Mouse (Mus musculus) thymus, adult 18-20 months (tissue): ENCODE data around the gene Hdac8.

Experiments used
- DNase-seq, 2 experiments: peaks; one replicate each; pipeline ENCODE4 v3.0.0; 2022; ENCODE audit warnings: mixed read lengths in 2 of 2

Hdac8 gene

DNA sequence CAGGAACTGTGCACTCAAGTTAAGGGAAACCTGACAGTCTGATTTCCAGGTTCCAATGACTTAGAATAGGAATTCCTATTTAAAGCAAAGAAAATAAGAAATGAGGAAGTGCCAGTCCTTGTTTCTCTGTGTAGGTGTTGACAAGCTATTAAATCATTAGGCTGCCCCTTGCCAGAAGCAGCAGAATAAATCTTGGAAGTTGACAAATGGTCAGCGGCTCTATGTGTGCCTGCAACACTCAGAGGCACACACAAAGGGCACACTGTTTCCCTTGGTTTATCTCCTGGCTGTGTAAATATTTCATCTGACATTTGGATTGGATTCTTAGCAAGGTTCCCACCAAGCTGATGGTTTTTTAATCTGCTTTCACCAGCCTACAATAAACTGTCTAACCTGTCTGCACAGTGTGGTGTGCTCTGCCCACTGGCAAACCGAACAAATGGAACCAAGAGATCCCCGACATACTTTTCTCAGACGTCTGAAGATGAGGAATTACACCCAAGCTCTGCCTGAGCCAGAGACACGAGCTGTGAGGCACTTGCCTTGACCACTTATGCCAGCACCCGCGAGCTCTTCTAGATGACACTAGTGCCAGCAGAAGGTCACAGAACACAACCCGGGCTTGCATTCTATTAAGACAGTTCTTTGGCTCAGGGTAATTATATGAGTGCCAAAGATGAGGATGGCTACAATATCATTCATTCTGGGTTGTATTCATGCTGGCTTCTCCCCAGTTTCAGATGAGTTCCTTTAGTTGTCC lies 165.6 kb downstream of the Hdac8 start:
- DNase-seq, result no peak

DNA sequence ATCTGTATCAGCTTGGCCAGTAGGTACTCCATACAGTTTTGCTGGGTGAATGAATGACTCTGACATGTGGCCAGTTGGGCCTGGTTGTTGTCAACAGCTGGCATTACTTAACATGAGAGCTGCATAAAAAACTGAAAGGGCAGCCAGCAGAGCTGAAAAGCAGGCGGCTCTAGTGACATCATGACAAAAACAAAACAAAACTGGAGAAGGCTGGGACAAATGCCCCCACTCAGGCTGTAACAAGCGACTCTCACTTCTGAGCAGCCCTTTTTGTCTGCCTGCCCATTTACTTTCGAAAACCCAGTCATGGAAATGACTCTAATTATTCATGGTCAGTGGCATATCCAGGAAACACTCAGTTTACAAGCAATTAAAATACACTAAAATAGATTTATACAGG lies 185.5 kb downstream of the Hdac8 start:
- no peak for DNase-seq

DNA sequence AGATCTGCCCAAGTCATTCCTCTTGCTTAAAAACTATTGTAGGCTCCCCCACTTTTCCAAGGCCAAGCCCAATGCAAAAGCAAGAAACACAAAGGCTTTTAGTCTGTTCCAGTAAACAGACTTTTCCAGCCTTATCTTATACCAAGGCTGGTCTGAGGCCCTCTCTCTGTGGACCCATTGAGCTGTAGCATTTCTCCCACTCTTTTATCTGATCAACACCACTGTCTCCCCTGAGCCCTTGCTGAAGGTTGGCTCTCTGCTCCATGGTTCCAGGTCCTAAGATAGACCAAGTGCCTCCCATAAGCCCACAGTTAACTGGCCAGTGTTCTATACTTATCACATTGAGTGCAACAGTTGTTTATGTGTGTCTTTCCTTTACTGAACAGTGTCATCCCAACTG lies 185.9 kb downstream of the Hdac8 start:
- DNase-seq, result no peak

DNA sequence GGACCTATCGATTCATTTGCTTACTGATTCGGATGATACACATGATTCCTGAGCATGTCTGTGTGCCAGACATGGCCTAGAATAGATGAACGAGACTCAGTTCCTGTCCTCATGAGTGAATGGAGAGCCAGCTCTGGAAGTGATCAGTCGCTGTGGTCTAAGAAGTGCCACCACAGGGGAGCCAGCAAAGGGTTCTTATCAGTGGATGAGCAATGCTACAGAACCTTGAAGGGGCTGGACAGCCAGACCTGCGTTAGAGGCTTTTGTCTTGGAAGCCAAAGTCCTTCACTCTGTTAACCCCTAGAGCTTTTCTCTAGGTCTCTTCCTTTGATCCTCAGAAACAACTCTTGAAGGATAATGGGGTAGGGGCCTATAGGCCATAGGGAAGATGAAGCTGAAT lies 186.4 kb downstream of the Hdac8 start:
- no peak for DNase-seq

DNA sequence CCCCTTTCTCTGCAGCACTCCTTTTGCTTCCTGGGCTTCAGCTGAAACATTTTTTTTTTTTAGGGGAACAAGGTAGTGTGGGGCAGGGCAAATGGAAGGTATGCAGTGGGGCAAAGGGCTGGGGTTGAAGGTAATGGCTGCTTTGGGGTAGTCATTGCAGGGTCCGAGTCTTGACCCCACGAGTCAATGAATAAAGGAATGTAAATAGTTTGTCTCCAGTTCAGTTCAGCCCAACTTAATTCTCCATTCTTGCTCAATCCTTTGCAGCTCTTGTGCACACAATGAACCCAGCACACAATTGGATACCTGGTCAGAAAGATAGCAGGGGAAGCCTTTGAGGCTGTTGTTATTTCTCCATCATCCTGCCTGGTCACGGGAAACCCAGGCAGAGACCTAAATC lies 194.0 kb downstream of the Hdac8 start:
- DNase-seq, result no peak

DNA sequence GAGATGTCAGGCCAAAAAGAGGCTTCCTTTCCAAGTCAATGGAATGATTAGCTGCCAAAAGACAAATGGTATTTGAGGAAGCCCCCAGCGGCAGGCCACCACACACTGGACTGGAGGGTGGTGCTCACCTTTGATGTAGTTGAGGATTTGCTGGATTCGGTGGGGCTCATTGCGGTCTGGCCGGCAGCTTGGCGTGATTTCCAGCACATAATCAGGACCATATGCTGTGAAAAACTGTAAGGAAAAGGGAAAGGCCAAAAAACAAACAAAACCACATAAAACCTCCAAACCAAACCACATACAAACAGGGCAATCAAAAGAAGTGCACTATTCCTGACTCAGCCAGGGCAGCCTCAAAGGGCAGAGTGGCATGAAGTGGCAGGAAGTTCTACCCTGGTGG lies 197.6 kb downstream of the Hdac8 start:
- no peak for DNase-seq

DNA sequence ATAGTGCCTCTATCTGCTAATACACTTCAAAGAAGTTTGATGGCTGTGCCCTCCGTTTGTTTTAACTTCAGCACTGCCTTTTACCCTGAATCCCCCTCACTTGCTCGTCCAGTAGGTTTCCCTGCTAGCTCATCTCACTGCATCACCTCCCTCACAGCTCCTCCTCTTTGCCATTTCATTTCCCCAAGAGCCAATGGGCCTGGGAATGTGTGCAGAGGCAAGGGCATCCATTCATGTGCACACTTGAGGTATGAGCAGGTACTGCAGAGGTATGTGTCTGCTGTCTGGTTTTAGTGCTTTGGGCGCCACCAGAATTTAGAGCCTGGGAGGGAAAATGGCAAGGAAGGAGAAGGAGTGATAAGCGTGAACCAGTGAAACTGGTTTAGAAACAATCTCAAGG lies 199.4 kb downstream of the Hdac8 start:
- DNase-seq, result no peak

DNA sequence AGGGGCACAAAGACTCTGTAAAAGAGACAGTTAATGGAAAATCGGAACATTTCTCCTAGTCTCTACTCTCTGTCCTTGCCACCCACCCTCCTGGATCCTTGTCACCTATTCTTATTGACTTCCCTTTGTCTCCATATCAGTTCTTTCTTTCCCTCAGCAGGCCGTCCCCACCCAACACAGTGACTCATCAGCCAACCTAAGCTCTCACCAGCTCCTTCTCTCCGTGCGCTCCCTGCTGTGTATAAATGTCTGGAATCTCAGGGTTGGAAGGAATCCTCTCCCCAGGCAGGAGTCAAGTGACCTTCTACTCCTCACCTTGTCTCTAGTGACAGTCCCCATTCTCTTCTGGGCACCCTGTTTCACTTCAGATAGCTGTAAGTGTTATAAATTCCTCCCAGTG lies 200.2 kb downstream of the Hdac8 start:
- no peak for DNase-seq

DNA sequence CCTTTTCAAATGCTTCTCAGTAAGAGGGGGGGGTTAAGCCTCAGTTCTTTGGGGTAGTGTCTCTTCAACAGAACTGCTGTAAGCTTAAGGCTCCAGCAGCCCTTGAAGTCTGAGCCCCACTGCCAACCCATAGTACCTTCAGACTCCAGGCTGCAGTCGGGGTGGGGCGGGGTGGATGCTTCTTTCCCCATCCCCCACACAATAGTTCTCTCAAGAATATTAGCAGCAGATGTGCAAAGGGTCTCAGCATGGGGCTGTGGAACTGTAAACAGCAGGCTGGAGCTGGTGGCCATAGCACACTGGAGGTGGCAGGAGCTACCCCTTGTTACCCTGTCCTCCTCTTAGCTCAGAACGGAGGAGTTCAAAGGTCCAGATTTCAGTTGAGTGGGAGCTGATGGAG lies 202.7 kb downstream of the Hdac8 start:
- no peak for DNase-seq

DNA sequence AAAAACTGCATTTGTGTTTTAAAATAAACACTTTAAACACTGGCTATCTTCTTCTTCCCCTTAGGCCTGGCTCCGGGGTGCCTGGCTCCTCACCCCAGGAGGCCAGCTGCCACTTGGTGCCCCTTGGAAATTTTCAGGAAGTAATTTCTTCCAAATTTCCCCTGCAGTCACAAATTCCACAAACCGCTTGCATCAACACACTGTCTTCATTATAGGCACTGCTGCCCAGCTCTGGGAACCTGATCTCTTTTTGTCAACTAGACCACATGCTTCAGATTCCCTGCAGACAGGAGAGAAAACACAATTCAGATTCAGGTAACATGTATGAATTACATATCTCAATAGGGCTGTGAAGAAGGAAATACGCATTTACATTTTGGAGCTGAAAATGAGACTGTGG lies 220.3 kb downstream of the Hdac8 start:
- no peak for DNase-seq

DNA sequence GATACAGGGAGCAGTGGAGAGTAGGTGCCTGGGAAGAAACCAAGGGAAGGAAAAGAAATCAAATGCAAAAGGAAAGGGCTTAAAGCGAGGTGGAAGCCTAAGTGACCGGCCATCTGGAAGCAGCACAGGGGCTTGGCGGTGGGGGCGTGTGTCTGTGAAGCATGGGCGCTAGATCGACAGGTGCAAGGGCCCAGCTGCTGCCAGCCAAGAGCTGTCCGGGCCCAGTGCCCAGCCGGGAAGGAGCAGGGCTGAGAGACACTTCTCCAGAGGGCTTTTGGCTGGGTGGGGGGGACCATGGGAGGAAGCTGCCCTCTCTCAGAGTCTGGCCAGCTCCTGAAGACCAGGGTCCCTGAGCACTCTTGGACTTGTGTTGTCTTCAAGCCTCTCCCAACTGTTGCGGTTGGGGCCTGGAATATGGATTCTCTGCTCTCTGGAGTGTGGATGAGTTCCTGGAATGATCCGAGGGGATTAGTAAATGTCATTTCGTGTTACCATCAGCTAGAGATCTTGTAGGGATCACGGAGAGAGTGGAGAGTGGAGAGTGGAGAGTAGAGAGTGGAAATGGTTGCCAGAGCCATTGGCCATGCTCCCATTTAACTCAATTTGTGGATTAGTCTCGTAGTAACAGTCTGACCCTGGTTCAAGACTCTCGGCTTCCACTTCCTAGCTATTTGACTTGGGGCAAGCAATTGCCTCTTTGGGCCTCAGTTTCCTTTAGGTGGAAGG lies 242.4 kb downstream of the Hdac8 start:
- DNase-seq, result no peak

DNA sequence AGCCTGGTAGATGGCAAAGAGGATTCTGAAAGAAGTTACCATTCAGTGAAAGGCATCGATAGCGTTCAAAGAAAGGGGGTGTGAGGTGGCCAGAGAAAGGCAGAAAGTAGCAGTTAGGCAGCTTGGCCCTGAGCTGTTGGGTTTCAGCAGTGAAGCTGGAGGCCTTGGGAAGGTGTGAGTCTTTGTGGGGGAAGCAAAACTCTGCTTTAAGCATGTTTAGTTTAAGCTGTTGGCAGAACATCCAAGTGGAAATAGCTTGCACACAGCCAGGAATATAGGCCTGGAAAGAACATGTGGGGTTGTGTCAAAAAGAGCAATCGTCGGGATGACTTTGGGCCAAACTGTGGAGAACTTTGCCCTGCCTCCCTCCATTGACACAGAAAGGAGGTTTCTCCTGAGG lies 245.4 kb downstream of the Hdac8 start:
- DNase-seq, result no peak

DNA sequence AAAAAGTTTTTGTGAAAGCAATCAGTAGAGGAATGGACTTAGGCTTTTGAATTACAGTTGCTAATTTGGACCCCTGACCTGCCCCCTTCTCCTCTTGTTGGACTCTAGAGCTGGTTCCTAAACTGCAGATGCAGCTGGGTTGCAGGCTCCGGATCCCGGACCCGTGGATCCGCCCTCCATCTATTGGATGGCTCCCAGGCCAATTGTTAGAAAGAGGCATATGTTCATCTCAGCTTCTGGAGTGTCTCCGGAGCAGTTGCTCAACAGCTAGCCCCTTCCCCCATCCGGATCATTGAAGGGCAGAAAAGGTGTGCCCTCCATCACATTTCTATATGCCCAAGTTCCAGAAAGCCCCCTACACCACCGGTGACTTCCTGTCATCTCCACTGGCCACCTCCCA lies 251.3 kb downstream of the Hdac8 start:
- no peak for DNase-seq

DNA sequence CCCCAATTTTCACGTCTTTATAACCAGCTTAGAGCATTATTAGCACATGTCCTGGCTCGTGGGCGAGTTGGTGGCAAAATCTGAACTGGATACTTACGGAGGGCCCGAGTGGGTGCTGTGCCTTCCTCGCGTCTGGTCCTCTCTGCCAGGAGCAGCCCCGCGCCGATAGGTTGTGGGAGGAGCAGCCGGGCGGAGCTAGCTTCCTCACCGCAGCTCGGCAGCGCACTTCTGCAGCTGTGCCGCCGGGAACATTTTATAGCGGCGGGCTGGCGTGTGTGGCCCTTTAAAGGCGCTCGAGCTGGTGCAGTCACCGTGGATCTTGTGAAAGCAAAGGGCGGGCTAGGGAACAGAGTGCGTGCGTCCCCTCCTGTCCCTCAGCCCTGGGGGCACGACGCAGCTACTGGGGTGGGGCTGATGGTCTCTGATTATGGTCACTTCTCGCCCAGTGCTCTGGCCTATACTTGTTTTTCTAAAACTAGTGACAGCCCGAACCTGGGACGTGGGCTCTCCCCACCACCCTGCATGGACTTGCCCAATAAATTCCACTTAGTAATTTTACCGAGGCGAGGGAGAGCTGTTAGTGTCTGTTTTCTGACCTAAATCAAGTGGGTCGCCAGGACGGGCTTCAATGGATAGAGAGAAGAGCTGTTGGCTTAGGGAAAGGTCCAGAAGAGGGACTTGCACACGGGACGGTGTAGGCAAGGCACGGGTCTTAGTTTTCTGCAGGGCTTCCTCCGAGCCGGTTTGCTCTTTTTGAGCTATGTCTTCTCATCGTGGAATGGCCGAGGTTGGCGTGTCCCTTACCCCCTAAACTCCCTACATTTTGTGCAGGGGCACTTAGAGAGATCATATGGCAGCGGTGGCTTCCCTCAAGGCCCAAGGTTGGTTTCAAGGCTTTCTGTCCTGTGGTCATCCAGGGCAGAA lies 253.0 kb downstream of the Hdac8 start, which contains the start of gene Cited1:
Gene Cited1, minus strand, starts transcription at position 245 of the 924 bp plus-strand sequence.
- DNase-seq, result peak; percentile 16 to 17

DNA sequence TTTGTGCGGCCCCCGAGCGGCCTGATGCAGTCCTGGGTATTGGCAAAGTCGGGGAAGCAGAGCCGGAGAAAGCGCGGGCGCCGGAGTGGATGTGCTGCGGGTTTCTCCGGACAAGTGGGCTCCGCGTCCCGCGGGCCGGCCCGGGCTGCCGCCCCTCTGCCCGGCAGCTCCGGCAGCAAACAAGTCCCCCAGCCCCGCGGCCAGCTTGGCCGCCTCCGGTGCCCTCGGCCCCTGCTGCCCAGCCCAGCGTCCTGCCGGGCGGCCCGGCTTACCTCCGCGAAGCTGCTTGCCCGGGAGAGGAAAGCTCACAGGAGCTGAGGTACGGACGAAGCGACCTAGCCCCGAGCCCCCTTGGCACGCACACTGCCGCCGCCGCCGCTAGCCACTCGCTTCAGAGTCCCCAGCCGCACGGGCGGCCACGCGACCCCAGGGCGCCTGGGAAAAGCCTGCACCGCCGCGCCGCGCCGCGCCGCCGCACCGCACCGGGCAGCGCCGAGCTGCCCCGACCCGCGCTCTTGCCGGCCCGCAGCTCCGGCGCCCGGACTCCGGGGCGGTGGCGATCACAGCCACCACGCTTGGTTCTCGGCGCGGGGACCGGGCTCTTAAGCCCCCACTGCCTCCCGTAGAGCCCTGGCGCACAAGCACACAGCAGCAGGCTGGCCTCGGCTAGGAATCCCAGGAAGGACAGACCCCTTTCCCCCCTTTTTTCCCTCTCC lies 253.8 kb downstream of the Hdac8 start:
- DNase-seq, result no peak

DNA sequence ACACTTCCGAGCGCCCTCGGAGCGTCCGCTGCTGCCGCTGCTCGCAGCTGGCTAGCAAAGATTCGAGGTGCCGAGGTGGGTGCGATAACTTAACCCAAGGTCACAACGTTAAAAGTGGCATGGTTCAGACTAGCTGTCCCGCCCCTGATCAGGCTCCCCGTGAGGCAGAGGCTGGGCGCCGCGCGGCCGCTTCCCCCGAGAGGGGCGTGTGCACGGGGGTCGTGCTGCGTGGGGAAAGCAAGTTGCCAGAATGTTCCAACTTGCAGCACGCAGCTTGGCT lies 254.3 kb downstream of the Hdac8 start:
- no peak for DNase-seq

DNA sequence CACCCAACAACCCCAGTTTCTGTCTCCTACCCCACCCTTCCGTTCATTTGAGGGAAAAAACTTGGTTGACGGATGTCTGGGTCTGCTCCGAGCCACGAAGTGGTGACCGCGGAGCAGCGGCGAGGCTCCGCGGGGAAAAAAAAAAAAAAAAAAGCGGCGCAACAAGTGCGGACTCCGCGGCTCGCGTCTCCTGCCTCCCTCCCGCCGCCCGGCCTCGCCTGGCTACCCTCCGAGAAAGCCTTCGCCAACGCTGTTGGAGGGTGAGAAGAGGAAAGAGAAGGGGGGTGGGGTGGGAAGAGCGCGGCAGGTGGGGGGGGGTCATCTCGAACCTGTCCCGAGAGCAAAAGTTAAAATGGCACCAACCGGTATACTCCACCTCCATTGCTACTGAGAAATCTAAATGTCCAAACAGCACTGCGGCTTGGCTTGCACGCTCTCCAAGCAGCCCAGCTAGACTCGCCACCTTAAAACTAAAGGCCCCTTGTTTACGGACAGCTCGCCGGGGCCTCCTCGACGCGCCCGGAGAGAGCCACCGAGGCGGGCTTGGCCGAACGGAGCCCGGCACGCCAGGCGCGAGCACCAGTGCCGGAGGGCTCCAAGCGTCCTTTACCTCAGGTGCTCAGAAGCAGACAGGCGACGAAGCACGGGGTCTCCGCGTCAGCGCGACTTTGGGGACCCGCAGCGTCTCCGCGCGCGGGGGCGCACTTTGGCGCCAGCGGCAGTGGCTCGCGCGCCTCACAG lies 254.8 kb downstream of the Hdac8 start:
- no peak for DNase-seq

DNA sequence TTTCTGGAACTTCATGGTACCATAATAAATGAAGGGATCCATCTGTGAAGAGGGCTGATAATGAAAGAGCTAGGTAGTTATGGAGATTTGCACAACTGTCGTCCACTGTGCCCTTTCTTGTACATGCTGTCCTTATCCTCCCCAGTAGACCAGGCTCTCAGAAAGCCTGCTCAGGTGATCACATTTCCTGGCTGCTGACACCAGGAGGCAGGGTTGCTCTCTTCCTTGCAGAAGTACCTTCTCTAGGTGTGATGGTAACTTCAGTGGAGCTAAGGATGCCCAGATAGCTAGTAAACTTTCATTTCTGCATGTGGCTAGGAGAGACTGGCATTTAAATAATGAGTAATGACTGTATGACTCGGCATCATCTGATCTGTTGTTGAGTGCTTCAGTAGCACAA lies 260.8 kb downstream of the Hdac8 start:
- no peak for DNase-seq
